Mouse (Mus musculus) kidney, embryonic 15.5 days (tissue): ENCODE data around the gene Csf3. TPM values are rescaled to one million over a fixed set of nuclear protein-coding genes. Genes with fewer than 3 reads are reported as not detected.
A peak's percentile ranks its signal among the peaks of the same experiment; 100 is the strongest.
"Not testable (repeated sequence)": the region's sequence is repeated elsewhere in the genome, so short reads cannot be mapped to it uniquely, and the experiment has no call there.

ENCODE experiments used
- ATAC-seq: fragments of 200-750 bp; cut with Nextera tagmentation; replicated peaks from 2 replicates; pipeline ENCODE4 v1.8.0; 2017; ENCODE audit warnings: moderate TSS enrichment; ENCODE audit not compliant: low FRiP score
- H3K27ac ChIP-seq: fragments of 300-500 bp; sonication (generic); 2 replicates; pipeline ENCODE4 v1.5.1; 2015; ENCODE audit warnings: mild to moderate bottlenecking, inconsistent platforms
- H3K27me3 ChIP-seq: fragments of 300-500 bp; sonication (generic); 2 replicates; pipeline ENCODE4 v1.6.1; 2015; ENCODE audit warnings: inconsistent platforms
- H3K36me3 ChIP-seq: fragments of 300-500 bp; sonication (generic); 2 replicates; pipeline ENCODE4 v1.6.1; 2015; ENCODE audit warnings: inconsistent platforms
- H3K4me1 ChIP-seq: fragments of 300-500 bp; sonication (generic); 2 replicates; pipeline ENCODE4 v1.6.1; 2015; ENCODE audit warnings: inconsistent platforms
- H3K4me2 ChIP-seq: fragments of 300-500 bp; sonication (generic); 2 replicates; pipeline ENCODE4 v1.6.1; 2015; ENCODE audit warnings: moderate library complexity, mild to moderate bottlenecking, inconsistent platforms
- H3K4me3 ChIP-seq: fragments of 300-500 bp; sonication (generic); replicated peaks from 2 replicates; pipeline ENCODE4 v1.5.1; 2015; ENCODE audit warnings: mild to moderate bottlenecking, inconsistent platforms
- H3K9ac ChIP-seq: fragments of 300-500 bp; sonication (generic); 2 replicates; pipeline ENCODE4 v1.6.1; 2015; ENCODE audit warnings: mild to moderate bottlenecking, inconsistent platforms
- H3K9me3 ChIP-seq: fragments of 300-500 bp; sonication (generic); replicated peaks from 2 replicates; pipeline ENCODE4 v1.6.1; 2016; ENCODE audit warnings: inconsistent platforms
- WGBS: fragments of 180-500 bp; shearing (Covaris S2); methylation state at CpG from one replicate; pipeline ENCODE4 v1.1.7; 2015; ENCODE audit warnings: mixed read lengths; 5-methylcytosine and 5-hydroxymethylcytosine counted together
- polyA plus RNA-seq: library from polyadenylated mRNA; unstranded; fragments of >200 nt; fragmentation: Nextera tagmentation; extraction: Ambion mirVana; gene quantifications from 2 replicates; pipeline ENCODE4 v1.2.1, GENCODE M21; 2015

Gene Csf3
- polyA plus RNA-seq, 1 experiment from 2014 or later, result not detected

GRCm38 (mm10) chr11:98698849-98699640 lies 2.0 kb upstream of the Csf3 start:
- Histone ChIP-seq H3K4me3 (no peak overlapping the region), H3K9ac (no peak overlapping the region), H3K27me3 (no peaks in the 10 kb centered on the region), H3K4me2 (no peak overlapping the region), H3K27ac (no peak overlapping the region), H3K9me3 (no peaks in the 10 kb centered on the region), H3K4me1 (peaks cover 68% of the 10 kb centered on the region), H3K36me3 (peaks cover 23% of the 10 kb centered on the region)
- no peak for ATAC-seq
- 87% methylated on average over 16 of the region's 16 CpGs for WGBS

- no peaks in the 10 kb centered on the region for H3K27me3 ChIP-seq
- 0 out of 2 replicates have a peak, but pooled peaks have one; percentile 34 for ATAC-seq
- 28% methylated on average over 4 of the region's 4 CpGs for WGBS
- no peak overlapping the region for H3K4me2 ChIP-seq
- no peak overlapping the region for H3K4me3 ChIP-seq
- peaks cover 76% of the 10 kb centered on the region for H3K4me1 ChIP-seq
- H3K36me3 ChIP-seq, result peaks cover 21% of the 10 kb centered on the region
- no peak overlapping the region for H3K9ac ChIP-seq
- no peaks in the 10 kb centered on the region for H3K9me3 ChIP-seq
- H3K27ac ChIP-seq, result no peak overlapping the region
Observed at GRCm38 (mm10) chr11:98699911-98700310, 1.2 kb upstream of the Csf3 start.

GRCm38 (mm10) chr11:98702323-98702722 lies 1.3 kb downstream of the Csf3 start:
- peaks cover 83% of the 10 kb centered on the region for H3K4me1 ChIP-seq

GRCm38 (mm10) chr11:98705021-98705420 lies 4.0 kb downstream of the Csf3 start:
- ATAC-seq, result peak; percentile 19; the same call in 1 of the 2 replicates
- H3K9me3 ChIP-seq, result no peaks in the 10 kb centered on the region
- H3K36me3 ChIP-seq, result peaks cover 44% of the 10 kb centered on the region
- H3K4me3 ChIP-seq, result no peak overlapping the region; the same call in 1 of the 2 replicates
- H3K27ac ChIP-seq, result peak overlapping the region; percentile 93
- H3K4me2 ChIP-seq, result peak overlapping the region; percentile 20; the same call in 1 of the 2 replicates
- no peaks in the 10 kb centered on the region for H3K27me3 ChIP-seq
- H3K9ac ChIP-seq, result 0 out of 2 replicates have a peak overlapping the region, but pooled peaks have one; percentile 3
- peaks cover 98% of the 10 kb centered on the region for H3K4me1 ChIP-seq
- WGBS, result 52% methylated on average over 10 of the region's 10 CpGs

More at GRCm38 (mm10) chr11:98702323-98702722, 1.3 kb downstream of the Csf3 start:
- peaks cover 31% of the 10 kb centered on the region for H3K36me3 ChIP-seq
- no peak overlapping the region for H3K4me3 ChIP-seq
- no peak overlapping the region for H3K27ac ChIP-seq
- WGBS, result 73% methylated on average over 5 of the region's 5 CpGs
- H3K4me2 ChIP-seq, result no peak overlapping the region
- no peak overlapping the region for H3K9ac ChIP-seq
- ATAC-seq, result no peak
- H3K27me3 ChIP-seq, result no peaks in the 10 kb centered on the region
- no peaks in the 10 kb centered on the region for H3K9me3 ChIP-seq

- Histone ChIP-seq H3K27me3 (no peaks in the 10 kb centered on the region), H3K9ac (no peak overlapping the region), H3K4me3 (no peak overlapping the region), H3K36me3 (peaks cover 55% of the 10 kb centered on the region), H3K27ac (peak overlapping the region; percentile 93), H3K4me1 (peaks cover 84% of the 10 kb centered on the region), H3K4me2 (0 out of 2 replicates have a peak overlapping the region, but pooled peaks have one; percentile 9), H3K9me3 (no peaks in the 10 kb centered on the region)
- WGBS, result 49% methylated on average over 22 of the region's 22 CpGs
- ATAC-seq, result peak; percentile 17; the same call in 1 of the 2 replicates
Observed at GRCm38 (mm10) chr11:98707401-98708281, 6.6 kb downstream of the Csf3 start.

- H3K4me3 ChIP-seq, result no peak overlapping the region
- H3K4me2 ChIP-seq, result peak overlapping the region; percentile 45; the same call in 1 of the 2 replicates
- peaks cover 77% of the 10 kb centered on the region for H3K4me1 ChIP-seq
- H3K9me3 ChIP-seq, result no peaks in the 10 kb centered on the region
- no peak overlapping the region for H3K9ac ChIP-seq
- 0 out of 2 replicates have a peak, but pooled peaks have one; percentile 2 for ATAC-seq
- 68% methylated on average over 19 of the region's 19 CpGs for WGBS
- H3K27me3 ChIP-seq, result no peaks in the 10 kb centered on the region
- H3K36me3 ChIP-seq, result peaks cover 62% of the 10 kb centered on the region
- H3K27ac ChIP-seq, result peak overlapping the region; percentile 93
Observed at GRCm38 (mm10) chr11:98708282-98708956, 7.4 kb downstream of the Csf3 start.

GRCm38 (mm10) chr11:98709001-98709741 lies 8.1 kb downstream of the Csf3 start:
- peaks cover 69% of the 10 kb centered on the region for H3K36me3 ChIP-seq
- 0 out of 2 replicates have a peak overlapping the region, but pooled peaks have one; percentile 1 for H3K4me3 ChIP-seq
- H3K4me1 ChIP-seq, result peaks cover 74% of the 10 kb centered on the region
- H3K9ac ChIP-seq, result no peak overlapping the region
- ATAC-seq, result peak; percentile 44
- H3K27me3 ChIP-seq, result no peaks in the 10 kb centered on the region
- WGBS, result 35% methylated on average over 26 of the region's 26 CpGs
- no peaks in the 10 kb centered on the region for H3K9me3 ChIP-seq
- peak overlapping the region; percentile 45 for H3K4me2 ChIP-seq
- H3K27ac ChIP-seq, result peak overlapping the region; percentile 93

GRCm38 (mm10) chr11:98710416-98711045 lies 9.5 kb downstream of the Csf3 start:
- Histone ChIP-seq H3K36me3 (peaks cover 70% of the 10 kb centered on the region), H3K4me2 (peak overlapping the region; percentile 21; the same call in 1 of the 2 replicates), H3K4me1 (peaks cover 60% of the 10 kb centered on the region), H3K27ac (peak overlapping the region; percentile 93), H3K27me3 (no peaks in the 10 kb centered on the region), H3K9ac (0 out of 2 replicates have a peak overlapping the region, but pooled peaks have one; percentile 11), H3K9me3 (no peaks in the 10 kb centered on the region), H3K4me3 (no peak overlapping the region)
- WGBS, result 39% methylated on average over 12 of the region's 12 CpGs
- no peak; the same call in 1 of the 2 replicates for ATAC-seq

- no peaks in the 10 kb centered on the region for H3K9me3 ChIP-seq
- H3K4me3 ChIP-seq, result no peak overlapping the region
- H3K4me2 ChIP-seq, result 0 out of 2 replicates have a peak overlapping the region, but pooled peaks have one; percentile 21
- peaks cover 70% of the 10 kb centered on the region for H3K36me3 ChIP-seq
- peak overlapping the region; percentile 72; the same call in 1 of the 2 replicates for H3K27ac ChIP-seq
- ATAC-seq, result no peak
- H3K4me1 ChIP-seq, result peaks cover 57% of the 10 kb centered on the region
- H3K9ac ChIP-seq, result no peak overlapping the region
- 72% methylated on average over 4 of the region's 4 CpGs for WGBS
- H3K27me3 ChIP-seq, result no peaks in the 10 kb centered on the region
Observed at GRCm38 (mm10) chr11:98711046-98711434, 10.0 kb downstream of the Csf3 start.

- H3K4me1 ChIP-seq, result peaks cover 55% of the 10 kb centered on the region
- not testable (repeated sequence) for H3K27me3 ChIP-seq, H3K9ac ChIP-seq, ATAC-seq, H3K4me2 ChIP-seq, H3K9me3 ChIP-seq, H3K4me3 ChIP-seq, H3K27ac ChIP-seq
- WGBS, result 90% methylated on average over 6 of the region's 6 CpGs
- H3K36me3 ChIP-seq, result peaks cover 70% of the 10 kb centered on the region
Observed at GRCm38 (mm10) chr11:98712009-98712408, 10.9 kb downstream of the Csf3 start.
